Mouse (Mus musculus): ENCODE measurements around the gene Hspa1b. TPM values are rescaled to one million over a fixed set of nuclear protein-coding genes. Genes with fewer than 3 reads are reported as not detected.

The Hspa1b gene
- polyA plus RNA-seq, 1 experiment from 2014 or later, result 3.0 TPM

DNA sequence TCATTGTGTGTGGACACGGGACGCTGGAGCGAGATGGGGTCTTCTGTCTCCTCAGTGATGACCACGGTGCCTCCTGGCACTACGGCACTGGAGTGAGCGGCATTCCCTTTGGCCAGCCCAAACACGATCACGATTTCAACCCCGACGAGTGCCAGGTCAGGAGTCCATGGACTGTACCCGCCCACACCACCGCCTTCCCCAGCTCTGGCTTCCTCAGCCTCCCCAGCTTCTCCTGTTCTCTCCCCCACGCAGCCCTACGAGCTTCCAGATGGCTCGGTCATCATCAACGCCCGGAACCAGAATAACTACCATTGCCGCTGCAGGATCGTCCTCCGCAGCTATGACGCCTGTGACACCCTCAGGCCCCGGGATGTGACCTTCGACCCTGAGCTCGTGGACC lies 25.0 kb downstream of the Hspa1b start:
- Histone ChIP-seq H3K4me2 (replicated peaks; ENCODE audit: low read depth) (no peak overlapping the region), H3K27me3 (ENCODE audit: control insufficient read depth, insufficient read depth, low read length) (no peaks in the 10 kb centered on the region), H3K4me3 (ENCODE audit: low read depth, low read length) (no peak overlapping the region), H3K27ac (replicated peaks) (no peak overlapping the region), H3K36me3 (ENCODE audit: control insufficient read depth, insufficient read depth, low read length) (no peaks in the 10 kb centered on the region; the same call in 1 of the 2 replicates), H3K9me3 (ENCODE audit: control insufficient read depth, low read length) (no peaks in the 10 kb centered on the region), H3K9ac (ENCODE audit: low read length) (no peak overlapping the region), H3K4me1 (replicated peaks; ENCODE audit: control insufficient read depth, insufficient read depth) (peaks cover 3% of the 10 kb centered on the region; the same call in 1 of the 2 replicates)
- WGBS, result 81% methylated on average over 24 of the region's 24 CpGs
- DNase-seq (ENCODE audit: low spot score), result no peak
- TF ChIP-seq CTCF (IDR thresholded peaks at IDR 0.05; ENCODE audit: low read depth) (no peak), EP300 (optimal IDR thresholded peaks at IDR 0.05) (no peak)
- ATAC-seq (ENCODE audit: low FRiP score, low TSS enrichment), result no peak

- no peak overlapping the region for H3K27ac ChIP-seq (replicated peaks)
- TF ChIP-seq CTCF (IDR thresholded peaks at IDR 0.05; ENCODE audit: low read depth) (no peak), EP300 (optimal IDR thresholded peaks at IDR 0.05) (no peak)
- DNase-seq (ENCODE audit: low spot score) (no peak), ATAC-seq (ENCODE audit: low FRiP score, low TSS enrichment) (no peak)
- peak overlapping the region; percentile 74 for H3K4me3 ChIP-seq (ENCODE audit: low read depth, low read length)
- no peaks in the 10 kb centered on the region for H3K27me3 ChIP-seq (ENCODE audit: control insufficient read depth, insufficient read depth, low read length)
- H3K9ac ChIP-seq (ENCODE audit: low read length), result peak overlapping the region; percentile 78; the same call in 1 of the 2 replicates
- H3K4me1 ChIP-seq (replicated peaks; ENCODE audit: control insufficient read depth, insufficient read depth), result peaks cover 3% of the 10 kb centered on the region; the same call in 1 of the 2 replicates
- 77% methylated on average over 8 of the region's 8 CpGs for WGBS
- H3K4me2 ChIP-seq (replicated peaks; ENCODE audit: low read depth), result peak overlapping the region; percentile 97
- no peaks in the 10 kb centered on the region; the same call in 1 of the 2 replicates for H3K36me3 ChIP-seq (ENCODE audit: control insufficient read depth, insufficient read depth, low read length)
- H3K9me3 ChIP-seq (ENCODE audit: control insufficient read depth, low read length), result no peaks in the 10 kb centered on the region
Measured at GRCm38 (mm10) chr17:34932287-34932686, 26.8 kb downstream of the Hspa1b start.

- 9% methylated on average over 14 of the region's 14 CpGs for WGBS
- peak overlapping the region; percentile 97 for H3K4me2 ChIP-seq (replicated peaks; ENCODE audit: low read depth)
- TF ChIP-seq EP300 (optimal IDR thresholded peaks at IDR 0.05) (no peak), CTCF (IDR thresholded peaks at IDR 0.05; ENCODE audit: low read depth) (no peak)
- peak overlapping the region; percentile 78 for H3K9ac ChIP-seq (ENCODE audit: low read length)
- DNase-seq (ENCODE audit: low spot score) (peak; percentile 54), ATAC-seq (ENCODE audit: low FRiP score, low TSS enrichment) (no peak; the same call in none of the 2 replicates)
- no peaks in the 10 kb centered on the region for H3K9me3 ChIP-seq (ENCODE audit: control insufficient read depth, low read length)
- H3K4me1 ChIP-seq (replicated peaks; ENCODE audit: control insufficient read depth, insufficient read depth), result peaks cover 3% of the 10 kb centered on the region; the same call in 1 of the 2 replicates
- peak overlapping the region; percentile 74 for H3K4me3 ChIP-seq (ENCODE audit: low read depth, low read length)
- H3K27me3 ChIP-seq (ENCODE audit: control insufficient read depth, insufficient read depth, low read length), result no peaks in the 10 kb centered on the region
- peak overlapping the region; percentile 58; the same call in 1 of the 2 replicates for H3K27ac ChIP-seq (replicated peaks)
- no peaks in the 10 kb centered on the region; the same call in 1 of the 2 replicates for H3K36me3 ChIP-seq (ENCODE audit: control insufficient read depth, insufficient read depth, low read length)
Measured at GRCm38 (mm10) chr17:34931735-34932098, 27.3 kb downstream of the Hspa1b start.

- peak; percentile 97 for ATAC-seq (ENCODE audit: low FRiP score, low TSS enrichment)
- no peak for TF ChIP-seq EP300 (optimal IDR thresholded peaks at IDR 0.05)
- peak; percentile 90 for TF ChIP-seq CTCF (IDR thresholded peaks at IDR 0.05; ENCODE audit: low read depth)
- no peaks in the 10 kb centered on the region; the same call in 1 of the 2 replicates for H3K36me3 ChIP-seq (ENCODE audit: control insufficient read depth, insufficient read depth, low read length)
- H3K4me3 ChIP-seq (ENCODE audit: low read depth, low read length), result peak within 1 kb of the TSS; percentile 74
- no peaks in the 10 kb centered on the region for H3K27me3 ChIP-seq (ENCODE audit: control insufficient read depth, insufficient read depth, low read length)
- under 1% methylated on average over 29 of the region's 38 CpGs for WGBS
- H3K9ac ChIP-seq (ENCODE audit: low read length), result peak within 1 kb of the TSS; percentile 78
- peaks cover 3% of the 10 kb centered on the region; the same call in 1 of the 2 replicates for H3K4me1 ChIP-seq (replicated peaks; ENCODE audit: control insufficient read depth, insufficient read depth)
- peak; percentile 98 for DNase-seq (ENCODE audit: low spot score)
- peak within 1 kb of the TSS; percentile 58; the same call in 1 of the 2 replicates for H3K27ac ChIP-seq (replicated peaks)
- H3K4me2 ChIP-seq (replicated peaks; ENCODE audit: low read depth), result peak within 1 kb of the TSS; percentile 97
- H3K9me3 ChIP-seq (ENCODE audit: control insufficient read depth, low read length), result no peaks in the 10 kb centered on the region
Measured at GRCm38 (mm10) chr17:34931061-34931734, 27.8 kb downstream of the Hspa1b start, which contains the start of gene Neu1. Neu1 (plus strand) TSS chr17:34931253.

DNA sequence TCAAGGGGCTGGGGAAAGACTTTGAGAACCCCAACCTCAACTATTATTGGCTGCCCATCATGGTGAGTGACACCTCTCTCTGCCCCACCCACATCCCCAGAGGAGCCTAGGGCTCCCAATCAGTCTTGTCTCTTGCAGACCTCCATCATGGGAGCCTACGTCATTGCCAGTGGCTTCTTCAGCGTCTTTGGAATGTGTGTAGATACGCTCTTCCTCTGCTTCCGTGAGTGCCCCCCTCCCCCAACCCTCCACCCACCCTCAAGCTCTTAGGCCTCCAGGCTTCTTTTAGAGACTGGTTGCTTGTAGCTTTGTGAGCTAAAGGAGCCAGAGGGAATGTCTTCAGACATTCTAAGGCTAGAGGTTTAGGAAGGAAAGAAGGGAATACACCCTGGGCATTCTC lies 30.2 kb downstream of the Hspa1b start:
- no peak overlapping the region for H3K4me3 ChIP-seq (ENCODE audit: low read depth, low read length)
- no peak overlapping the region for H3K4me2 ChIP-seq (replicated peaks; ENCODE audit: low read depth)
- no peak for ATAC-seq (ENCODE audit: low FRiP score, low TSS enrichment)
- 57% methylated on average over 4 of the region's 4 CpGs for WGBS
- H3K9me3 ChIP-seq (ENCODE audit: control insufficient read depth, low read length), result no peaks in the 10 kb centered on the region
- no peak overlapping the region for H3K9ac ChIP-seq (ENCODE audit: low read length)
- TF ChIP-seq CTCF (IDR thresholded peaks at IDR 0.05; ENCODE audit: low read depth) (no peak), EP300 (optimal IDR thresholded peaks at IDR 0.05) (no peak)
- no peaks in the 10 kb centered on the region for H3K36me3 ChIP-seq (ENCODE audit: control insufficient read depth, insufficient read depth, low read length)
- no peak for DNase-seq (ENCODE audit: low spot score)
- peaks cover 3% of the 10 kb centered on the region; the same call in 1 of the 2 replicates for H3K4me1 ChIP-seq (replicated peaks; ENCODE audit: control insufficient read depth, insufficient read depth)
- no peak overlapping the region for H3K27ac ChIP-seq (replicated peaks)
- H3K27me3 ChIP-seq (ENCODE audit: control insufficient read depth, insufficient read depth, low read length), result no peaks in the 10 kb centered on the region
